Comparison of ENCODE assay signal across 8 mouse cellular contexts in genomic region chr13:21786899-21787629, GRCm38 (mm10). TPM values are rescaled to one million over a fixed set of nuclear protein-coding genes. Genes with fewer than 3 reads are reported as not detected.
DNase-seq lines count a peak whose midpoint lies in the region; ATAC-seq lines count a peak whose summit lies in the region.
"Not testable (repeated sequence)": the region's sequence is repeated elsewhere in the genome, so short reads cannot be mapped to it uniquely, and the experiment has no call there.

Gene Hist1h2an, minus strand, starts transcription at chr13:21787218.
Gene Hist1h2bp, plus strand, starts transcription at chr13:21787461.

- H3K4me2 ChIP-seq in hindbrain, embryonic 13.5 days = peak within 1 kb of the TSS; percentile 60

- H3K4me1 ChIP-seq in hindbrain, embryonic 13.5 days (replicated peaks) = peaks cover 36% of the 10 kb centered on the region

- peak; percentile 97 for ATAC-seq in hindbrain, embryonic 13.5 days (ENCODE audit: low FRiP score)

- H3K4me3 ChIP-seq in hindbrain, embryonic 13.5 days = peak within 1 kb of the TSS; percentile 37

- peak within 1 kb of the TSS; percentile 64 for H3K9ac ChIP-seq in hindbrain, embryonic 13.5 days

- peak within 1 kb of the TSS; percentile 79 for H3K27ac ChIP-seq in hindbrain, embryonic 13.5 days

- not testable (repeated sequence) for H3K27me3 ChIP-seq in hindbrain, embryonic 13.5 days

- peak; percentile 97 for DNase-seq in NIH3T3 (ENCODE audit: low read depth)
- DNase-seq in cerebellum, postnatal 14 days = peak; percentile 92 to 97
- peak; percentile 82 to 90 for DNase-seq in frontal cortex, postnatal 14 days (ENCODE audit: low spot score in 2 of 2)
- DNase-seq in layer of hippocampus, postnatal 25 days (ENCODE audit: extremely low spot score in 1 of 2, low spot score in 1 of 2) = peak; percentile 61 to 62
- DNase-seq in lung, postnatal 25 days (ENCODE audit: low spot score) = peak; percentile 96
- peak; percentile 98 for DNase-seq in retina, embryonic 14.5 days (ENCODE audit: low spot score)
- peak; percentile 77 for DNase-seq in thymus, postnatal 4 days

- WGBS in hindbrain, embryonic 13.5 days = 1% methylated on average over 41 of the region's 63 CpGs

- H3K36me3 ChIP-seq in hindbrain, embryonic 13.5 days = not testable (repeated sequence)

- H3K9me3 ChIP-seq in hindbrain, embryonic 13.5 days = not testable (repeated sequence)

RNA-seq across cellular contexts. Expression of gene Hist1h2an, which starts in this region (rescaled TPM):
- polyA plus RNA-seq in hindbrain, embryonic 13.5 days (2015; fragmentation: Nextera tagmentation; extraction: Ambion mirVana) = 1.8 and 2.8 TPM in 2 replicates
- 1 to 10 TPM; 1.9 to 3.0 TPM for total RNA-seq in layer of hippocampus, postnatal 25 days (2021)

RNA-seq across cellular contexts. Expression of gene Hist1h2bp, which starts in this region (rescaled TPM):
- 0.68 and 0.97 TPM in 2 replicates for polyA plus RNA-seq in hindbrain, embryonic 13.5 days (2015; fragmentation: Nextera tagmentation; extraction: Ambion mirVana)
- total RNA-seq in layer of hippocampus, postnatal 25 days (2021) = 10 to 100 TPM in 1 of 2 experiments, 1 to 10 TPM in 1; 5.0 to 13.2 TPM

Comparison
In these comparisons a context has a peak if more than half of its experiments do, and no peak if none do; other contexts are left out.
1. Peak in every context shown above with its lines: DNase-seq, ATAC-seq, H3K4me3 ChIP-seq and H3K27ac ChIP-seq.